ENCODE assay signal across 8 mouse cellular contexts in genomic region chr9:40858461-40859160, GRCm38 (mm10). TPM values are rescaled to one million over a fixed set of nuclear protein-coding genes. Genes with fewer than 3 reads are reported as not detected.
A peak's percentile ranks its signal among the peaks of the same experiment; 100 is the strongest.
DNase-seq lines count a peak whose midpoint lies in the region; ATAC-seq lines count a peak whose summit lies in the region.
"Had no signal": no experiment of that assay in that cellular context is flagged by ENCODE, and none has a peak within 500 bp of the region (broad histone marks: within the 10 kb centered on the region; RNA-seq: fewer than 3 reads in every experiment).

No protein-coding gene starts in this region.

- WGBS in embryonic facial prominence, embryonic 12.5 days: 6% methylated on average over 21 of the region's 21 CpGs
- WGBS in hindbrain, embryonic 15.5 days: 4% methylated on average over 21 of the region's 21 CpGs
- WGBS in neural tube, embryonic 11.5 days: 9% methylated on average over 21 of the region's 21 CpGs

- no peaks in the 10 kb centered on the region for H3K36me3 ChIP-seq in embryonic facial prominence, embryonic 12.5 days
- H3K36me3 ChIP-seq in hindbrain, embryonic 15.5 days: no peaks in the 10 kb centered on the region
- no peaks in the 10 kb centered on the region for H3K36me3 ChIP-seq in neural tube, embryonic 11.5 days (ENCODE audit: control insufficient read depth, insufficient read depth, low read length)

- peaks cover 4% of the 10 kb centered on the region for H3K27me3 ChIP-seq in embryonic facial prominence, embryonic 12.5 days
- H3K27me3 ChIP-seq in hindbrain, embryonic 15.5 days: peaks cover 40% of the 10 kb centered on the region
- H3K27me3 ChIP-seq in neural tube, embryonic 11.5 days (ENCODE audit: control insufficient read depth, insufficient read depth, low read length): 0 out of 2 replicates have a peak, but pooled peaks cover 10% of the 10 kb centered on the region

- ATAC-seq in embryonic facial prominence, embryonic 12.5 days (ENCODE audit: insufficient number of reproducible peaks, insufficient read depth, low FRiP score, low TSS enrichment): no peak
- ATAC-seq in hindbrain, embryonic 15.5 days (ENCODE audit: low FRiP score, low read depth): peak; percentile 74; the same call in 1 of the 2 replicates
- peak; percentile 55; the same call in 1 of the 2 replicates for ATAC-seq in neural tube, embryonic 11.5 days (ENCODE audit: insufficient read depth, low FRiP score, low TSS enrichment)

- H3K27ac ChIP-seq in embryonic facial prominence, embryonic 12.5 days: no peak overlapping the region
- H3K27ac ChIP-seq in hindbrain, embryonic 15.5 days (replicated peaks): 0 out of 2 replicates have a peak overlapping the region, but pooled peaks have one; percentile 30
- no peak overlapping the region for H3K27ac ChIP-seq in neural tube, embryonic 11.5 days (ENCODE audit: low read depth, low read length)

- DNase-seq in left cerebral cortex, postnatal 25 days (ENCODE audit: low spot score in 2 of 2): peak; percentile 21 to 43
- no peak for DNase-seq in left cerebral cortex, postnatal 4 days
- DNase-seq in neural tube, embryonic 11.5 days (ENCODE audit: low spot score): peak; percentile 69
- DNase-seq in adrenal gland, postnatal 25 days: no peak
- no peak for DNase-seq in gastrocnemius, adult 18-20 months (ENCODE audit: low spot score)

- H3K4me1 ChIP-seq in embryonic facial prominence, embryonic 12.5 days: no peaks in the 10 kb centered on the region
- H3K4me1 ChIP-seq in hindbrain, embryonic 15.5 days (replicated peaks): peaks cover 4% of the 10 kb centered on the region
- no peaks in the 10 kb centered on the region for H3K4me1 ChIP-seq in neural tube, embryonic 11.5 days (ENCODE audit: control insufficient read depth, insufficient read depth, low read length)

- intact Hi-C loops in left cerebral cortex, postnatal 25 days (cut with DNase I): no loop called here
- intact Hi-C loops in left cerebral cortex, postnatal 4 days (cut with DNase I): no loop called here

- peak overlapping the region; percentile 46 for H3K4me2 ChIP-seq in embryonic facial prominence, embryonic 12.5 days (replicated peaks)
- peak overlapping the region; percentile 65 for H3K4me2 ChIP-seq in hindbrain, embryonic 15.5 days
- peak overlapping the region; percentile 51 for H3K4me2 ChIP-seq in neural tube, embryonic 11.5 days (ENCODE audit: low read depth)

- peak overlapping the region; percentile 33 for H3K4me3 ChIP-seq in embryonic facial prominence, embryonic 12.5 days
- peak overlapping the region; percentile 34 for H3K4me3 ChIP-seq in hindbrain, embryonic 15.5 days
- H3K4me3 ChIP-seq in neural tube, embryonic 11.5 days (ENCODE audit: low read depth, low read length): peak overlapping the region; percentile 21

- no peak overlapping the region for H3K9ac ChIP-seq in embryonic facial prominence, embryonic 12.5 days
- peak overlapping the region; percentile 30 for H3K9ac ChIP-seq in hindbrain, embryonic 15.5 days
- H3K9ac ChIP-seq in neural tube, embryonic 11.5 days (ENCODE audit: low read length): no peak overlapping the region; the same call in 1 of the 2 replicates

- no peaks in the 10 kb centered on the region for H3K9me3 ChIP-seq in embryonic facial prominence, embryonic 12.5 days
- no peaks in the 10 kb centered on the region for H3K9me3 ChIP-seq in hindbrain, embryonic 15.5 days
- H3K9me3 ChIP-seq in neural tube, embryonic 11.5 days (ENCODE audit: control insufficient read depth, low read length): no peaks in the 10 kb centered on the region

RNA-seq across cellular contexts. Expression of gene Bsx, which starts 15.3 kb away (rescaled TPM):
- under 1 TPM in 1 of 2 experiments, not detected in 1; 0.16 TPM for total RNA-seq in left cerebral cortex, postnatal 25 days (2021)
- total RNA-seq in left cerebral cortex, postnatal 4 days (2021): not detected
- 0.36 TPM in 1 of 2 replicates, not detected in the other for polyA plus RNA-seq in embryonic facial prominence, embryonic 12.5 days (2016; fragmentation: Nextera tagmentation; extraction: Ambion mirVana)
- polyA plus RNA-seq in hindbrain, embryonic 15.5 days (2015; fragmentation: Nextera tagmentation; extraction: Ambion mirVana): not detected in 2 replicates
- polyA plus RNA-seq in neural tube, embryonic 11.5 days (2014; fragmentation: Nextera tagmentation; extraction: Ambion mirVana): not detected in 2 replicates
- total RNA-seq in adrenal gland, postnatal 25 days (2021): not detected in 2 replicates
- total RNA-seq in gastrocnemius, adult 18-20 months (2021): not detected
- total RNA-seq: left cerebral cortex, adult 18-20 months had no signal

RNA-seq across cellular contexts. Expression of gene Hspa8, which starts 57.8 kb away (rescaled TPM):
- total RNA-seq in left cerebral cortex, postnatal 25 days (2021): 1,000 to 10,000 TPM; 2,412 to 2,535 TPM
- total RNA-seq in left cerebral cortex, postnatal 4 days (2021): 1,000 to 10,000 TPM; 2,038 to 2,082 TPM
- polyA plus RNA-seq in embryonic facial prominence, embryonic 12.5 days (2016; fragmentation: Nextera tagmentation; extraction: Ambion mirVana): 2,550 and 2,595 TPM in 2 replicates
- 3,140 and 3,153 TPM in 2 replicates for polyA plus RNA-seq in hindbrain, embryonic 15.5 days (2015; fragmentation: Nextera tagmentation; extraction: Ambion mirVana)
- 3,508 and 3,707 TPM in 2 replicates for polyA plus RNA-seq in neural tube, embryonic 11.5 days (2014; fragmentation: Nextera tagmentation; extraction: Ambion mirVana)
- 1,395 and 2,721 TPM in 2 replicates for total RNA-seq in adrenal gland, postnatal 25 days (2021)
- total RNA-seq in gastrocnemius, adult 18-20 months (2021): 1,000 to 10,000 TPM in 1 of 2 experiments, 100 to 1,000 TPM in 1; 992 to 1,504 TPM

Comparison
In these comparisons a context has a peak if more than half of its experiments do, and no peak if none do; other contexts are left out.
1. DNase-seq: peak in left cerebral cortex, postnatal 25 days (2 of 2) and neural tube, embryonic 11.5 days (single experiment); none in left cerebral cortex, postnatal 4 days (single experiment), adrenal gland, postnatal 25 days (single experiment) and gastrocnemius, adult 18-20 months (single experiment).
2. Peak in every context shown above with its lines, with median percentiles within 50 percentile points of each other: H3K4me2 ChIP-seq and H3K4me3 ChIP-seq.